ENCODE assay signal across 10 mouse cellular contexts in genomic region chr5:68112430-68113036, GRCm38 (mm10).
A peak's percentile ranks its signal among the peaks of the same experiment; 100 is the strongest.
DNase-seq lines count a peak whose midpoint lies in the region; ATAC-seq lines count a peak whose summit lies in the region.
"Had no signal": no experiment of that assay in that cellular context is flagged by ENCODE, and none has a peak within 500 bp of the region (broad histone marks: within the 10 kb centered on the region; RNA-seq: fewer than 3 reads in every experiment).

No protein-coding gene starts in this region.

- no peak overlapping the region for H3K27ac ChIP-seq in forebrain, embryonic 16.5 days (ENCODE audit: low read length)
- no peak overlapping the region for H3K27ac ChIP-seq in forebrain, embryonic 13.5 days
- H3K27ac ChIP-seq in midbrain, embryonic 15.5 days, result no peak overlapping the region
- H3K27ac ChIP-seq in midbrain, embryonic 11.5 days (ENCODE audit: low read depth, low read length), result no peak overlapping the region
- no peak overlapping the region for H3K27ac ChIP-seq in kidney, embryonic 16.5 days (ENCODE audit: low read length)
- H3K27ac ChIP-seq: limb, embryonic 13.5 days; neural tube, embryonic 13.5 days had no signal

- H3K36me3 ChIP-seq in forebrain, embryonic 16.5 days (ENCODE audit: control insufficient read depth, insufficient read depth), result no peaks in the 10 kb centered on the region
- H3K36me3 ChIP-seq in forebrain, embryonic 13.5 days (ENCODE audit: poor library complexity, severe bottlenecking), result no peaks in the 10 kb centered on the region
- H3K36me3 ChIP-seq in midbrain, embryonic 15.5 days (replicated peaks), result no peaks in the 10 kb centered on the region
- no peaks in the 10 kb centered on the region for H3K36me3 ChIP-seq in midbrain, embryonic 11.5 days (ENCODE audit: control insufficient read depth, insufficient read depth, low read length)
- no peaks in the 10 kb centered on the region for H3K36me3 ChIP-seq in kidney, embryonic 16.5 days (ENCODE audit: insufficient read depth, low read length)
- H3K36me3 ChIP-seq: limb, embryonic 13.5 days; neural tube, embryonic 13.5 days had no signal

- H3K27me3 ChIP-seq in forebrain, embryonic 16.5 days (replicated peaks; ENCODE audit: control insufficient read depth, insufficient read depth, low read length), result no peaks in the 10 kb centered on the region
- no peaks in the 10 kb centered on the region for H3K27me3 ChIP-seq in forebrain, embryonic 13.5 days
- H3K27me3 ChIP-seq in midbrain, embryonic 15.5 days (replicated peaks), result no peaks in the 10 kb centered on the region
- H3K27me3 ChIP-seq in midbrain, embryonic 11.5 days (ENCODE audit: control insufficient read depth, insufficient read depth, low read length), result no peaks in the 10 kb centered on the region
- H3K27me3 ChIP-seq in kidney, embryonic 16.5 days (ENCODE audit: insufficient read depth, low read length), result no peaks in the 10 kb centered on the region
- H3K27me3 ChIP-seq: limb, embryonic 13.5 days; neural tube, embryonic 13.5 days had no signal

- H3K9ac ChIP-seq in forebrain, embryonic 16.5 days (replicated peaks; ENCODE audit: low read depth, low read length), result no peak overlapping the region
- no peak overlapping the region for H3K9ac ChIP-seq in forebrain, embryonic 13.5 days
- no peak overlapping the region for H3K9ac ChIP-seq in midbrain, embryonic 15.5 days
- no peak overlapping the region for H3K9ac ChIP-seq in midbrain, embryonic 11.5 days (ENCODE audit: low read length)
- no peak overlapping the region for H3K9ac ChIP-seq in kidney, embryonic 16.5 days (replicated peaks; ENCODE audit: low read length)
- H3K9ac ChIP-seq: limb, embryonic 13.5 days; neural tube, embryonic 13.5 days had no signal

- H3K9me3 ChIP-seq in forebrain, embryonic 16.5 days (ENCODE audit: control insufficient read depth, low read length), result no peaks in the 10 kb centered on the region
- no peaks in the 10 kb centered on the region for H3K9me3 ChIP-seq in forebrain, embryonic 13.5 days (replicated peaks)
- H3K9me3 ChIP-seq in midbrain, embryonic 15.5 days, result no peaks in the 10 kb centered on the region
- H3K9me3 ChIP-seq in midbrain, embryonic 11.5 days (ENCODE audit: control insufficient read depth, low read length), result no peaks in the 10 kb centered on the region
- H3K9me3 ChIP-seq in kidney, embryonic 16.5 days (ENCODE audit: low read length), result no peaks in the 10 kb centered on the region
- H3K9me3 ChIP-seq: limb, embryonic 13.5 days; neural tube, embryonic 13.5 days had no signal

- H3K4me1 ChIP-seq in forebrain, embryonic 16.5 days (replicated peaks; ENCODE audit: control insufficient read depth, insufficient read depth, low read length), result no peaks in the 10 kb centered on the region
- no peaks in the 10 kb centered on the region for H3K4me1 ChIP-seq in forebrain, embryonic 13.5 days
- H3K4me1 ChIP-seq in midbrain, embryonic 15.5 days, result no peaks in the 10 kb centered on the region
- no peaks in the 10 kb centered on the region for H3K4me1 ChIP-seq in midbrain, embryonic 11.5 days (ENCODE audit: control insufficient read depth, insufficient read depth, low read length)
- H3K4me1 ChIP-seq in kidney, embryonic 16.5 days (ENCODE audit: insufficient read depth, low read length), result no peaks in the 10 kb centered on the region
- H3K4me1 ChIP-seq: limb, embryonic 13.5 days; neural tube, embryonic 13.5 days had no signal

- DNase-seq in midbrain, embryonic 11.5 days (ENCODE audit: low spot score, missing footprints), result no peak
- DNase-seq in layer of hippocampus, adult 9-11 months, result peak; percentile 48
- DNase-seq in telencephalon, adult 2 months (ENCODE audit: low read depth, low spot score), result peak; percentile 57
- DNase-seq in thymus, postnatal 4 days, result no peak

- peak; percentile 64; the same call in 1 of the 2 replicates for ATAC-seq in forebrain, embryonic 16.5 days
- ATAC-seq in forebrain, embryonic 13.5 days, result no peak
- 0 out of 2 replicates have a peak, but pooled peaks have one; percentile 52 for ATAC-seq in midbrain, embryonic 15.5 days (replicated peaks)
- ATAC-seq in midbrain, embryonic 11.5 days (ENCODE audit: low FRiP score), result no peak
- no peak for ATAC-seq in kidney, embryonic 16.5 days (ENCODE audit: low FRiP score, low TSS enrichment)

- H3K4me2 ChIP-seq in forebrain, embryonic 16.5 days (ENCODE audit: low read length), result no peak overlapping the region
- no peak overlapping the region for H3K4me2 ChIP-seq in forebrain, embryonic 13.5 days
- no peak overlapping the region for H3K4me2 ChIP-seq in midbrain, embryonic 15.5 days
- no peak overlapping the region for H3K4me2 ChIP-seq in midbrain, embryonic 11.5 days
- H3K4me2 ChIP-seq in kidney, embryonic 16.5 days (replicated peaks; ENCODE audit: low read depth, low read length), result no peak overlapping the region
- H3K4me2 ChIP-seq: limb, embryonic 13.5 days; neural tube, embryonic 13.5 days had no signal

- no peak overlapping the region for H3K4me3 ChIP-seq in forebrain, embryonic 16.5 days (replicated peaks; ENCODE audit: low read length)
- no peak overlapping the region for H3K4me3 ChIP-seq in forebrain, embryonic 13.5 days
- H3K4me3 ChIP-seq in midbrain, embryonic 15.5 days, result no peak overlapping the region
- H3K4me3 ChIP-seq in midbrain, embryonic 11.5 days (ENCODE audit: low read depth, low read length), result no peak overlapping the region
- H3K4me3 ChIP-seq in kidney, embryonic 16.5 days (ENCODE audit: low read length), result no peak overlapping the region
- H3K4me3 ChIP-seq: limb, embryonic 13.5 days; neural tube, embryonic 13.5 days had no signal

- 64% methylated on average over 6 of the region's 6 CpGs for WGBS in forebrain, embryonic 16.5 days
- WGBS in forebrain, embryonic 13.5 days, result 63% methylated on average over 6 of the region's 6 CpGs
- 62% methylated on average over 6 of the region's 6 CpGs for WGBS in midbrain, embryonic 15.5 days
- WGBS in midbrain, embryonic 11.5 days, result 65% methylated on average over 6 of the region's 6 CpGs
- 60% methylated on average over 6 of the region's 6 CpGs for whole genome bisulfite sequencing in kidney, embryonic 16.5 days

Comparison
In these comparisons a context has a peak if more than half of its experiments do, and no peak if none do; other contexts are left out.
1. ATAC-seq: peak in forebrain, embryonic 16.5 days (single experiment) and midbrain, embryonic 15.5 days (single experiment); none in forebrain, embryonic 13.5 days (single experiment), midbrain, embryonic 11.5 days (single experiment) and kidney, embryonic 16.5 days (single experiment).
2. DNase-seq: peak in layer of hippocampus, adult 9-11 months (single experiment) and telencephalon, adult 2 months (single experiment); none in midbrain, embryonic 11.5 days (single experiment) and thymus, postnatal 4 days (single experiment).